Mouse (Mus musculus): ENCODE measurements around the gene E330017A01Rik.

E330017A01Rik gene

DNA sequence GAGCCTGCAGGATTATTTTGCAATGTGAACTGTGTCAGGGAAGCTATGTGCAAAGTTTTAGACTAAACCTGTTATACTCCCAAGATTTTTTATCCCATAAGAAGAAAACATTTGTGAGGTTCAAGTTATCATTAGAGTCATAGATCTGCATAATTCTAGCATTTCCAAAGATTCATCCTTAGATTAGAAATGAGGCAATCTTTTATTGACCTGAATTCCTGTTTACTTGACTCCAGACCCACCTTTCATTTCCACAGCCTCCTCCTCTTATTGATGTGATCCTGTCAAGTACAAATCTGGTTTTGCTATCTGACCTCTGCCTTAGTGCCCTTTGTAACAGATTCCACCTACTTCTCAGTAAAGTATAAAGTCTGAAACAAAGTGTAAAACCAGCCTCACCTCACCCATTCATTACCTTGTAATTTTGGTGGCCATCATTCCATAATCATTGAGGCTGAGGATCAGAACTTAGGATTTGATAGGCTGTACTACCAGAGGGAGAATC is 23.8 kb upstream of the E330017A01Rik start:
- DNase-seq: no peak

DNA sequence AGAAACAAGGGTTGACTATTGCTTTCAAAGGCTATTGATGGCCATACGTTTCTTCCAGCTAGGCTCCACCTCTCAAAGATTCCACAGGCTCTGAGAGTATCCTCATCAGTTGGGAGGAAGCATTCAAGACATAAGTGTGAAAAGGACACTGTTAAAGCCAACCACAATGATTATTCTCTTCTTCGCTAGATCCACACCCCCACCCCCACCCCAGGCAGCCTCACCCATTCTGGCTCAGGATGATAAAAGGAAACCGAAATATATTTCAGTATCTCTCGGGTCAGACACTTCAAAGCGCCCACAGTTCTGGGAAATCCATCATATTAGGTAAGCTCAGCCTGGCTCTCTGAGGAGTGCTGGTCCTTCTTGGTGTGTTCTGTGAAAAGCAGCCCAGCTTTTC is 23.3 kb upstream of the E330017A01Rik start:
- DNase-seq: no peak

DNA sequence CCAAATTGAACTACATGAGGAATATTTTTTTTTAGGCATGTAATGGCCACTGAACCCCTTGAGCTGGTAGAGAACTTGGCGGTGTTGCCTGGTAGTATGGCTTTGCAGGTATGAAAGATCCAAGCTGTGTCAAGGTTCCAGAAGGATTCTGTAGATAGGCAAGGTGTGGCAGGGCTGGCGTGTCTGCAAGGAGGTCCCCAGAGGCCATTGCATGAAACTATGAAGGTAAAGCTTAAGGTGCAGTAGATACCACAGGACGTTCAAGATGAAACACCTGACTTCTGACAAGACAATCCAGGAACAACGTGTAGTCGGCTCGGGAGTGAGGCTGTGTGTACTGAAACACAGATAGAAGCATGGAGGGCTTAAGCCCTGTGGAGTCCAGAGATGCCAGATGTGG is 20.1 kb upstream of the E330017A01Rik start:
- DNase-seq: no peak

DNA sequence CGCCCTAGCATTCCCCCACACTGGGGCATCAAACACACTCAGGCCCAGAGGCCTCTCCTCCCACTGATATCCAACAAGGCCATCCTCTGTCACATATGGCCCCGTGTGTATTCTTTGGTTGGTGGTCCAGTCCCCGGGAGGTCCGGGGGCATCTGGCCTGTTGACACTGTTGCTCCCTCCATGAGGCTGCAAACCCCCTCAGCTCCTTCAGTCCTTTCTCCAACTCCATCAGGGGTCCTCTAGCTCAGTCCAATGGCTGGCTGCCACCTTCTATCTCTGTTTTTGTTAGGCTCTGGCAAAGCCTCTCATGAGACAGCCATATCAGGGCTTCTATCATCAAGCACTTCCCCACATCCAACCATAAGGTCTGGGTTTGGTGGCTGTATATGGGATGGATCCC is 18.0 kb upstream of the E330017A01Rik start:
- DNase-seq: no peak

DNA sequence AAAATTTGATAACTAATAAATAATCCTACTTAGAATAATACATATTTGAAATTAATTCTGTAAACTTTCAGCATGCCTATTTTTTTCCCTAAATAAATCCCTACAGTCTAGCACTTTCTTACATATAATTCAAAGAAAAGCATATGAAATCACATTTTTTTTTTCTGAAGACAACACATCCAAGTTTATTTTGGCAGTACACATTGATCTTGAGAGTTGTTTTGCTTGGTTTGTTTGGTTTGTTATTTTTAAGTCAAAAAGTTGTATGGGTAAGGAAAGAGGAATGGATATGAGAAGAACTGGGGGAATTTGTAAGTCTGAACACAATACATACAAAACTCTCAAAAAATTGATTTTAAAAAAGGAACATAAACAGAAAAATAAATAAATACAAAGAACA is 17.2 kb upstream of the E330017A01Rik start:
- no peak for DNase-seq

DNA sequence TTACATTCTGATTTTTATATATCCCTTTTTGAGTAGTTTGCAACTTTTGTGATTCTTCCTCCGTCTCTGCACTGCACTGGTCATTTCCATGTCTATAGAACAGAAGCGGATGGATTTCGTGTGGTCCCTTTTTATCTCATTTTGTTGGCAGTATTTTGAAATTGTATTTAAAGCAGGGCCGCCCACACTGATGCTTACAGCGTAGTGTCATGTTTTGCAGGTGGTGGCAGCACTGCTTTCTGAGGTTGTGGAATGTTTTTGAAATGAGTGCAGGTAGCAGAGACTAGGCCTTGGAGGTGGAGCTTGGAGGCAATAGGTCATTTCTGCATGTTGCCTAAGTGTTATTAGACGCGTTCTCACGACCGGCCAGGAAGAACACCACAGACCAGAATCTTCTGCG is 11.4 kb upstream of the E330017A01Rik start:
- DNase-seq: peak; percentile 16

DNA sequence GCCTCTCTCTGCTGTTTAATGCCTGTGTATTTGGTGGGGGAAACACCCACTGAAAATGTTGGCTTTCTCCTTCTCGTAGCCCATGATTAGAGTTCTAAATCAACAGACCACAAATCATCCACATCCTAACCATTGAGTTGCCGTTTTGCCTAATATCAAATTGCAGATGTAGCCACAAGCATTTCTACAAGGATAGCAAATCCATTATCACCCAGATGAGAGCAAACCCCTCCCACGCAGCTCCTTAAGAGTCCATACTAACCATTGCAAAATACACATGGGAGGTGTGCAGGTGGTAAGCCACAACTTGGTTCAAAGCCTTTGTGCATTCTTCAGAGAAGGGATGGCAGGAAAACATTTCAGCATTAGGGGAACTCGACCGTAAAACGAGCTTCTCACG is 523 bp downstream of the E330017A01Rik start:
- DNase-seq: no peak

DNA sequence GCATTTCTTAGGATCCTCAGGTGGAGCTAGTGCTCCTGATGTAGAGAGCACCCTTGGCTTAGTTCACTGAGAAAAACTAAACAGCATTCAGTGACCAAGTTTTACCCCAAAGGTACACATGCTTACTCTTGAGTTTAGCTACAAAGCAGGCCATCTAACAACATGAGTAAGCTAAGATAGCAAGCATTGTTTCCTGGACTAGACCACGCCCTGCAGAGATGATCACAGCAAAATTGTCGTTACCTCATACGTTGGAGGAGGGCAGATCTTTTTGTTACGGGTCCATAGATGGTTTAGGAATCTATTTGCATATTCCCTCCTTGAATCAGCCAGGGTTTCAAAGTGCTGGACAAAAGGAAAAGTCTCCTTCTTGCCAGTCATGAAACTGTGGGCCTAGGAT is 1.1 kb downstream of the E330017A01Rik start:
- DNase-seq: no peak

DNA sequence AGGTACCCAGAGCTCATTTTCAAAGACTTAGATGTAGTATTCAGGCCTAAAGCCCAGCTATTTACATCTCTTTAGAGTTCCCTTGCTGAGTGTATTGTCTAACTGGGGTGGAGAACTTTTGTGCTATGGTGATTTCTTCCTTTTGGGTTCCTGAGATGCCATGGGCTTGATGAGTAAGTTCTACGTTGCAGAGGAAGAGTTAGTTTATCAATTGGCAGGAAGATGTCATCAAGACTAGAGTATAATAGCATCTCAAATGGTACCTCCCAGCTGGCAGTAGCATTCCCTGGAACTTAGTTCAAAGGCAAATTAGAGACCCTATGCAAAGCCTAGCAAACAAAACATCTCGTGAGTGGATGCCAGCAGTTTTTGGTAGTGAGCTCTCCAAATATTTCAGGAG is 2.7 kb downstream of the E330017A01Rik start:
- DNase-seq: no peak

DNA sequence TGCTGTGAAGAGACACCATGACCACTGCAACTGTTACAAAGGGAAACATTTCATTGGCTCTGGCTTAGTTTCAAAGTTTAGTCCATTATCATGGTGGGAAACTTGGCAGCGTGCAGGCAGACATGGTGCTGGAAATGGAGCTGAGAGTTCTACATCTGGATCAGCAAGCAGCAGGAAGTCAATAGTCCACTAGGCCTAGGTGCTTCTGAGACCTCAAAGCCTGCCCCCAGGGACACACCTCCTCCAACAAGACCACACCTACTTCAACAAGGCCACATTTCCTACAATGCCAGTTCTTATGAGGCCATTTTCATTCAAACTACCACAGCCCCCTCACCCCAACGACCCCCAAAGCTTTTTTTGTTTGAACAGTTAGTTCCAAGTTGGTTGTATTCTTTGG is 8.8 kb downstream of the E330017A01Rik start:
- no peak for DNase-seq

DNA sequence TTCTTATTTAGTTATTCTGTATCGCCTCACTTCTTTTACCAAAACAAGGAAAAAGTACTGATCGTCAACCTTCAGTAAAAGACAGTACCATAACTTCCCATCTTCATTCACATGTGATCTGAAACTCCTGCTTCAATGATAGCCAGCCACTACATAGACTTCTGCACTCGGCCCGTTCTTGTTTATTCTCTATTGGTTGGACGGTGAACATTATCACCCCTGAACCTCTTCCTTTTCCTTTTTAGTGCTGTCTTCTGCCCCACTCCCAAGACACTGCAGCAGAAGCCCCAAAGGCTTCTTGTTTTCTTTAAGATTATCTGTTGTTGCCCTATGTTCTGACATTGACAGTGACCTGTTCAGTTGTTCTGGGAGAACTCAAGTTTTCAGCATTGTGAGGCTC is 9.6 kb downstream of the E330017A01Rik start:
- DNase-seq: no peak

DNA sequence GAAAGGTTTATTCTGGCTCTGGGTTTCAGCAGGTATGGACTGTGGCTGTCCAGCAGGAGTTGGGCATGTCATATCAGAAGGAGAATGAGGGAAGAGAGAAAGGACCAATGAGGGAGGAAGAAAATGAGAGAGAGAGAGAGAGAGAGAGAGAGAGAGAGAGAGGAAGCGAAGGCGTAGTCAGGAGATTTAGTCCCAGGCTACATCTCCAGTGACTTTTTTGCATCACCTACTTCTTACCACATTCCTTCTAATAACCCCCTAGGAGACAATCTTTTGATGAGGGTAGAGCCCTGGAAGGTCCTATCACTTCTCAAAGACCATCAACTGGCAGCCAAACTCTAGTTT is 10.2 kb downstream of the E330017A01Rik start:
- no peak for DNase-seq

DNA sequence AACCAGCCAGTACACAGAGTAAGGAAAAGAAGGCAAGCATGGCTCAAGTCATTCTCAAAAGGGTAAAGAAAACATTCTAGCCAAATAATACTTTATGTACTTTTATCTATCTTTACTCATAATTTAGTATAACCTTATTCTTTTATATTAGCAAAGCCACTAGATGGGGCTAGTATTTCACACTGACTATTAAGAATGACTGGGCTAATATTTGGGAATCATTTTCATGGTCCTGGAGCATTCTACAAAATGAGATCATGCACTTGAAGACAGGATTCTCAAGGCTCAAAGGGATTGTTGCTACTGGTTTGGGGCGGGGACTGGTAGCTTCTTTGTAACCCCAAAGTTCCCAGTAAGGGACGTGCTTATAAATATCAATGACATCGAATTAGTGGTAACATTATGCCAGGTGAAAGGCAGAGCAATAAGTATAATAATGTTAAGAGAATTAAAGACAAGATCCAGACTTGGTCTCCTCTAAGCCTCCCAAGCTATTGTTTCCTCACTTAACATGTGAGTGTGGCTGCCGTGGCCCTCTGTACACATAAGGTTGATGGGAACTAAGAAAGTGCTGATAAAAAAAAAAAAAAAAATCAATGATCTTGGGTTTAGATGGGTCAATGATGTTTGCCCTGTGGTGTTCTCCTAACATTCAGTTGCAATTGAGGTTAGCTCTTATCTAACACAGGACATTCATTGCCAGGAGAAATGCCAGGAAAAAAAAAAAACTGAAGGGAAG is 10.8 kb downstream of the E330017A01Rik start:
- no peak for DNase-seq

DNA sequence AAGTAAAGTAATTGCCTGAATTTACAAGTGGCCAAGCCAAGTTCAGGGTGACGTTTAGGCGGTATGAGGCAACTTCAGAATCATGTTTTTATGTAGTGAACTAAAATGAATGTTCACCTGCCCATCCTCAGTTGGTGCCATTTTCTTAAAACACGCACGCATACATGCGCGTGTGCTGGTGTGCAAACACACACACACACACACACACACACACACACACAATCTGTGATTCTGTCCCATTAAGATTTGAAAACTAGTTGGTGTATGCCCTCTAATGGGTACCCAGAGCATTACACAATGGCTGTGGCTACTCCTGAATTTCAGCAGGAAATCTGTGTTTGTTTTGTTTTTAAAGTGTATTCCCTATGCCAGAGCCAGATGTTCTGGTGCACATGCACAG is 14.6 kb downstream of the E330017A01Rik start:
- peak; percentile 32 for DNase-seq

DNA sequence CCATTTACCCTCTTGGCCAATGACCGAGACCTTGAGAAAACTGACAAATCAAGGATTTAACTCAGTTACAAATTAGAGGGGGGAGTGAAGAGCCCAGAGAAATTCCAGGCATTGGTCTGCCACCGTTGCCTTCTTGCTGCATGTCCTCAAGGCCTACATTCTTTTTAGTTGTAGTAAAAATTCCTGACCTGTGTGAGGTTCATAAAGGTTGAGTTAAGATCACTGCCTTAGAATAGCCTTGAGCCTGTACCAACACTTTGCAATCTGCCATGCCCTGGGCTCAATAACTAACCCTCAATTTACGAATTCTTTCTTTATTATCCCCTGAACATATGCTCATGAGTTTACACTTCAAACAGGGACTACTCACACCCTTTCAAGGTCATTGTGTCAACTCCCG is 15.4 kb downstream of the E330017A01Rik start:
- no peak for DNase-seq

DNA sequence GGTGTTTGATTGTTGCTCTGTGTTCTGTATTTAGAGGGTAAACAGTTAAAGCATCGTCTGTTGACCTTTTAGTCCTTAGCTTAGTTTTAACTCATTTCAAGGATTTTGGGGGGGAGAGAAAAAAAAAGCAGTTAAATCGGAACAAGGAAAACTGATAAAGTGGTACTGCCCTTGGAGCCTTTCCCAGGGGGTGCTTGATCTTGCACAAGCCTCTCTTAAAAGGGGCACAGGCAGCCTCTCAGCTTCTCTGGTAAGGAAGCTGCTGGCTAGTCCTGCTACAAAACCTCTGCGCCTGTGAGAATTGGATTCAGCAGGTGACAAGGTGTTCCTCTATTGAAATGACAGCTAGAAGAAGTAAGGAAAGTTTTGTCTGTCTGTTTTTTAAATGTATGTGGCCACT is 16.2 kb downstream of the E330017A01Rik start:
- DNase-seq: no peak

DNA sequence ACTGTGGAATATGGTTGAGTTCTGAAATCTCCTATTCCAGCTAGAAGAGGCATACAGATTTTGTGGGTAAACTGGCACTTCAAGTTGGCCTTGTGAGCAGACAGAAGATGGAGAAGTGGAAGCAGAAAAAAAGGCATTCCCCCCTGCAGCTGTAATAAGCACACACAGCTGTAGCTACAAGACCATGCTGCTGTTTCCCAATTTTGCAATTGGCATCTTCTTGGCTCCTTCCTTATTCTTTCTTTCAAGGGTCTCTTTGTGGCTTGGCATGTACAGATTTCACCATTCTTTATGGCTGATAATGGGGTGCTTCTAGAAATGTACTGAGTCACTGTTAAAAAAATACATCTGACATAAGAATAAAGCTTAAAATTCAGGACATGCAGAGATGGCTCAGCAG is 21.2 kb downstream of the E330017A01Rik start:
- no peak for DNase-seq

DNA sequence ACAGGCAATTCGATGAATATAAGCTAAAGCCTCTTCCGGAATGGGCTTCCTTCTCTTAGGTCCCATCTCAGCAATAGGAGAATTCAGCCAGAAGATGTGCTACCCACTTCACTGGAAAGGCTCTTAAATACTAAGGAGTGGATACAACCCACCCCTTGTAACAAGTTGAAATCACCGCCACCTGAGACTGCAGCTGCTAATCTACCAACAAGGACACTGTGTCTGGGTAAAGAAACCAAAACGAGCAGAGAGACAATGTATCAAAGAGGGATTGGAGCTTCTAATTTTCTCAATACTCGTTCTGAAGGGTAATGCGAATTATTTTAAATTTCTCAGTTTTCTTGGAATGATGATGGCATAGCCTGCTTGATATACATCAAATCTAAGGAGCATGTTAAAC is 21.7 kb downstream of the E330017A01Rik start, which contains the start of gene Gm813:
TSS of gene Gm813 (minus strand) at position 101 of the 400 bp plus-strand sequence.
- DNase-seq: no peak

DNA sequence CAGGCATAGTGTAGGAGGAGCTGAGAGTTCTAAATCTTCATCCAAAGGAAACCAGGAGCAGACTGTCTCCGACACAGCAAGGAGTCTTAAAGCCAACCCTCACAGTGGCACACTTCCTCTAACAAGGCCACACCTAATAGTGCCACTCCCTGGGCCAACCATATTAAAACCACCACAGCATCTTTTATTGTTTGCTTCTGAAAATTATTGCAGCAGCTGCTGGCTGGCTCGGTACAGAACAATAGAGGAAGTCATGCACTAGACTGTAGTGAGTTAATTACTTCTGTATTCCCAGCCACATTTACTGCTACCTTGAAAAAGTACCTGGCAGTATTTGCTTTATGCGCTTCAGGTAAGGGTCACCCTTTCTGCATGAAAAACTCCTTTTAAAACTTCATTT is 25.6 kb downstream of the E330017A01Rik start:
- DNase-seq: no peak

DNA sequence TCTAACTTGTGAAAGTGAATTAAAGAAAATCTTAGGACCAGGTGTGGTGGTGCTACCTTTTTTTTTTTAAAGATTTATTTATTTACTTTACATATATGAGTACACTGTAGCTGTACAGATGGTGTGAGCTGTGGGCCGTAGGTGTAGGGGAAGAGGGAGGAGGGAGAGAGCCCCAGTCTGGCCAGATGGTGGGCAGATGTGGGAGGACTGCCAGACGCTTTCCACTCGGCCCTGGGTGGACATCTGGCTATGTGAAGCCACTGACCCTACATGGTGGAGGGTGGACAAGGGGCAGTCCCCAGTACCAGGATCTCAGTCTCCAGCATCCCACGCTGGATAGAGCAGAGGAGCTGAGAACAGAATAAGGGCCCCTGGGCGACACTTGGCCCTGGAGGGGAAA is 31.4 kb downstream of the E330017A01Rik start:
- DNase-seq: no peak

DNA sequence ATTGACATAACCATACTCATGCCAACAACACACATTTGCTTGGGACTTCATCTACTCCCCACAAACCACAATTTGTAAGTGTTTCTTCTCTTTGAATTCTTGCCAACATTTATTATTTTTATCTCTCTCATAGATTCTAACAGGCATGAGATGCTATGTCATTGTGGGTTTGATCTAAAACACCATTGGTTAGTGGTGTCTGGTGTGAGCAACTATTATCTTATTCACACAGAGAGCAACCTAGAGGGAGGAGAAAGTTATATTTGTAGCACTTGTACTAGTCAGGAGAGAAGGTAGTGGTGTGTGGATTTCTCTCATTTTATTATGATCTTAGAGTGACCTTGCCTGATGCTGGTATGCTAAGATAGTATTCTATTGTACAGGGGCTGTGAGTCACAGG is 33.9 kb downstream of the E330017A01Rik start:
- no peak for DNase-seq

DNA sequence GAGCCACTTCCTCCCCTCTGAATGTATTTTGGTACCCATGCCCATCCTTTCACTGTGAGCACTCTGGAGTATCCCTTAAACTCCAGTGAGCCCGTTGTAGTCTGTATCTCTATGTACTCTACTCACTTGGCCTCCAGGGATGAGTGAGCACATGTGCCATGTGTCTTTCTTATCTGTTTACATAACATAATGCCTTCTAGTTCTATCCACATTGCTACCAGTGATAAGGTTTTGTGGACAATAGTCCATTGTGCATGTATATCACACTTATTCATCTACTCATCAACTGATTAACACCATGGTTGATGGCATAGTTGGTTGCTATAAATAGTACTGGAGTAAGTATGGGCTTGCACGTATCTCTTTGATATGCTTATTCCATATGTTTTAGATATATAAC is 34.7 kb downstream of the E330017A01Rik start:
- DNase-seq: no peak

DNA sequence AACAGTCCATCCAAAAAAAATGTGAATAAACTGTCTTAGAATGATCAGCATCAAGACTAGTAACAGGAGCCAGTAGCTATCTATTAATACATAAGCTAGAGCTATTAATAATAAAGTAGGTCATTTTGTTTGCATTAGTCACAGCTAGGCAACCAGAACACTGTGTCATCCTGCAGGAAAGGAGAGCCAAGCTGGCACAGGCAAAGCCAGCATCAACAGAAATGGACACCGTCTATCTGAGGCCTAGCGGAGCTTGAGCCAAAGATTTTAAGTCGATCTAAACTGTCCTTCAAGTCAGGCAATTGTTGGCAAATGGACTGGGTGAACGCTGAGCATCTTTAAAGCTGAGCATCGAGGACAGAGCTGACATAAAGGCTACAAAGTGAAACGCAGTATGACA is 37.7 kb downstream of the E330017A01Rik start:
- no peak for DNase-seq

DNA sequence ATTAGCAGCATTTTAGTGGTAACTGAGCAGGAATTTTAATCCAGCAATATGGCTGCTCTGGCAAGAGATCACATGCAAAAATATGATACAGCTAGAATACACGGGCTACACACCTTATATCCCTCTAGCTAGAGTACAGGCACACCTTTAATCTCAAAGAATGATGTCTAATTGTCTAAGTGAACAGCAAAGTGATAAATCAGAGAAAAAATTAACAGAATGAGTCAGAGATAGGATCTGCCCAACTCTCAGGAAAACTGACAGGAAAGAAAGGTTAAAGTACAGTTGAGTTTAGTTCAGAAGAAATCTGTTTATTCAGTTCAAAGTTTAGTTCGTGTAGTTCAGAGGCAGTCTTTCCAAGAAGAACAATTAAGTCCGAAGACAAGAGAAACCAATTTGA is 47.2 kb downstream of the E330017A01Rik start:
- no peak for DNase-seq

DNA sequence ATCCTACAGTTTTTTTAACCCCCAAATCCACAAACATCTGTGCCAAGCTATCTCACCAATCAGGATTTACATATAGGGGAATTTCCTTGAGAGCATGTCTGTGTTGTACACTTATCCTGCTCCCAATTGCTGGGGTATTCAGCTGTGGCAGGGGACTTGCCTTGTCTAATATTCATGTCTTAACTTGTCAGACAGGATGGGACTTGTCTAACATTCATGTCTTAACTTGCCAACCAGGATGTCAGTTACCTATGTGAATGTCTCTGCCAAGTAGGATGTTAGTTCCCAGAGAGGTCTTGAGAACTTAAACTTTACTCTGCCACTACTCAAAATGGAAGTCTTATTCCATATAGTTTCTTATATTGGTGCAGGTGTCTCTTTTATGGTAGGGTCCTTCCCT is 49.1 kb downstream of the E330017A01Rik start:
- DNase-seq: no peak
